Mouse (Mus musculus): ENCODE results near the gene Slc12a5. TPM values are rescaled to one million over a fixed set of nuclear protein-coding genes. Genes with fewer than 3 reads are reported as not detected.

Gene Slc12a5
- polyA plus RNA-seq, 1 experiment from 2014 or later = 0.46 TPM

DNA sequence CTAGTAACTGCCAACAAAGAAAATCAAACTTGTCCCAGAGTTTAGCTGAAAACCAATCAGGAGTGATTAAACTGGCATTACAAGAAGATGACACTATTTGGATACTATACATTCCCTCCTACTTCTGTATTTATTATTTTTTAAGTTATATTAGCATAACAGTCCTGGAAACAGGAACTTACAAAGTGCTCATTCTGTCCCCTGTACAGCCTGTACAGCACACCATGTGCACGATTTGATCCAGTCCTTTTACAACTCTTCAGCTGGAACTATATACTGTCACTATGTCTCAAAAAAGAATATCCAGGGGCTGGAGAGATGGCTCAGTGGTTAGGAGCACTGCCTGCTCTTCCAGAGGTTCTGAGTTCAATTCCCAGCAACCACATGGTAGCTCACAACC is 66.6 kb downstream of the Slc12a5 start:
- no peak for ATAC-seq (ENCODE audit: insufficient read depth, low FRiP score)
- Histone ChIP-seq H3K4me1 (ENCODE audit: control insufficient read depth, insufficient read depth, low read length) (peaks cover 6% of the 10 kb centered on the region; the same call in 1 of the 2 replicates), H3K9ac (ENCODE audit: low read length) (no peak overlapping the region), H3K4me2 (ENCODE audit: low read depth, low read length) (no peak overlapping the region), H3K27me3 (ENCODE audit: control insufficient read depth, insufficient read depth, low read length) (no peaks in the 10 kb centered on the region), H3K36me3 (ENCODE audit: control insufficient read depth, insufficient read depth, low read length) (no peaks in the 10 kb centered on the region), H3K9me3 (replicated peaks; ENCODE audit: control insufficient read depth, low read length) (no peaks in the 10 kb centered on the region), H3K27ac (ENCODE audit: low read length) (no peak overlapping the region), H3K4me3 (replicated peaks; ENCODE audit: low read length) (no peak overlapping the region)
- WGBS = 59% methylated on average over 1 of the region's 1 CpGs

DNA sequence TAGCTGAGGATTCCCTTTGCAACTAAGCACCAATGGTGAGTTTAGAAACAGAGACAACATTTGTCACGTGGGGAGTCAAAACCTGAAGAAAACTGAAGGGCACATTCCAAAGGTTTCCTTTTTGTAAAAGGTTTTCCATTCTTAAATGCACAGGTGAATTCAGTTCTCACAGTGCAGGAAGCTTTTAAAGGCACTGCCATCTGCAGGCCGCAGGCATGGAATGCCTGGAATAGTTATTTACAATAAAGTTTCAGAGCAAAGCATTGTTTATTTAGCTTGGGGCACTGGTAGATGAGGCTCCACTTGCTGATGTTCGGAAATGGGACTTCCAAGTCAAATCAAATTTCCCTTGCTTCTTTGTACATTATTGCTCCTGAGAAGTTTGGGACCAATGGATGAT is 71.9 kb downstream of the Slc12a5 start:
- ATAC-seq (ENCODE audit: insufficient read depth, low FRiP score) = no peak
- Histone ChIP-seq H3K4me3 (replicated peaks; ENCODE audit: low read length) (no peak overlapping the region), H3K27me3 (ENCODE audit: control insufficient read depth, insufficient read depth, low read length) (no peaks in the 10 kb centered on the region), H3K27ac (ENCODE audit: low read length) (no peak overlapping the region), H3K36me3 (ENCODE audit: control insufficient read depth, insufficient read depth, low read length) (no peaks in the 10 kb centered on the region), H3K9me3 (replicated peaks; ENCODE audit: control insufficient read depth, low read length) (no peaks in the 10 kb centered on the region), H3K4me1 (ENCODE audit: control insufficient read depth, insufficient read depth, low read length) (peaks cover 20% of the 10 kb centered on the region), H3K9ac (ENCODE audit: low read length) (no peak overlapping the region), H3K4me2 (ENCODE audit: low read depth, low read length) (no peak overlapping the region)
- 39% methylated on average over 3 of the region's 3 CpGs for WGBS

DNA sequence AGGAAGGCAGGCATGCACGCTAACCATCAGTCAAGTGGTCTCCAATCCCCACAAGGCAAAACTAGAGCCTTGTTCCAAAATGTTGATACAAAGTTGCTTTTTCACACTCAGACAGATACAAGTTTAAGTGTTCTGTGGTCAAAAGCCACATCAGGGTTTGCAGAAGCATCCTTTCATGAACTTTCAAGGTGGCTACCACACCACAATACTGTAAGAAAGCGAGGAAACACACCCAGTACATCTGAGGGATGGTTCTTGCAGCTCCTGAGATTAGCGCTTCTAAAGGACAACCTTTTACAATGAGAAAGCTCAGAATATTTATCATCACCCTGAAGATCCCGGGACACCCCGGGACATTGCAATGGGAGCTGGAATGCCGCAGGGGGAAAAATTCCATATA is 72.7 kb downstream of the Slc12a5 start:
- H3K27ac ChIP-seq (ENCODE audit: low read length) = no peak overlapping the region
- peak overlapping the region; percentile 97 for H3K4me3 ChIP-seq (replicated peaks; ENCODE audit: low read length)
- H3K9me3 ChIP-seq (replicated peaks; ENCODE audit: control insufficient read depth, low read length) = no peaks in the 10 kb centered on the region
- H3K27me3 ChIP-seq (ENCODE audit: control insufficient read depth, insufficient read depth, low read length) = no peaks in the 10 kb centered on the region
- ATAC-seq (ENCODE audit: insufficient read depth, low FRiP score) = no peak
- WGBS = 30% methylated on average over 6 of the region's 6 CpGs
- H3K4me1 ChIP-seq (ENCODE audit: control insufficient read depth, insufficient read depth, low read length) = peaks cover 17% of the 10 kb centered on the region
- peak overlapping the region; percentile 99 for H3K9ac ChIP-seq (ENCODE audit: low read length)
- peak overlapping the region; percentile 90 for H3K4me2 ChIP-seq (ENCODE audit: low read depth, low read length)
- H3K36me3 ChIP-seq (ENCODE audit: control insufficient read depth, insufficient read depth, low read length) = no peaks in the 10 kb centered on the region

DNA sequence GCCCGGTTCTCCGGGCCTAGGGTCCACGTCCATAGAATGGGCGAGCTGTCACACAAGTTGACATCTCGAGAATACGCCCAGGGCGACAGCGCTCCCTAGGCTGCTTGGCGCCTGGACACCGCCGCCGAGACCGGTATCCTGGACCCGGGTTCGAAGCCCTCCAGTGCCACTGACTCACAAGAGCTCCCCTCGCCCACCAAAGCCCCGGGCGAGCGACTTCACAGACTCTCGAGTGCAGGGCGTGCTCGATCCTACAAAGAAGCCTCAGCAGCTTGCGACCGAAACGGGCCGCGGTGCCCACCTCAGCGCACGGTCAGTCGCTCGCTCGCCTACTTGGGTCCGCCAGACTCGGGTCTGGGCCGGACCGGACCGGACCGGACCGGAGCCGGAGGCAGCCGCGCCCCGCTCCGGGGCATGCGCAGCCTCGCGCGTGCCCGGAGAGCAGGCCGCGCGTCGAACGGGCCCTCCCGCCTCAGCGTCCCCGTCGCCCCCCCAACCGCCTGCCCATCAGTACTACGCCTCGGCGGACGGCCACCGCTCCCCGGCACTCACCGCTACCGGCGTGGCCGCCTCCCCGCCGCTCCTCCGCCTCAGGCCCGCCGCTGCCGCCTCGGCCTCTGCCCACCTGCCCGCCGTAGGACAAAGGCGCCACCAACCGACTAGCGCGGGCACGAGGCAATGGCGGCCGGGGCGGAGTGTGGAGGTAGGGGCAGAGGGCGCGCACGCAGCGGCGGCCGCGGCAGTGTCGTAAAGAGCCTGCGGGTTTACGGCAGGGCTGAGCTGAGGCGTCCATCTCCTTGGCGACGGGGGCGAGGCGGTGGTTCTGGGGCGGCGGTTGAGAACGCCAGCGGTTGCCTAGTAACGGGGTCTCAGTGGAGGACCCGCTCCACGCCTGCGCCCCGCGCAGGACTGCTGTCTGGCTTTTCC is 73.8 kb downstream of the Slc12a5 start, which contains the start of gene Ncoa5:
Gene Ncoa5, minus strand, starts transcription at position 737 of the 927 bp plus-strand sequence.
- under 1% methylated on average over 108 of the region's 111 CpGs for WGBS
- Histone ChIP-seq H3K27me3 (ENCODE audit: control insufficient read depth, insufficient read depth, low read length) (no peaks in the 10 kb centered on the region), H3K9me3 (replicated peaks; ENCODE audit: control insufficient read depth, low read length) (no peaks in the 10 kb centered on the region), H3K4me3 (replicated peaks; ENCODE audit: low read length) (peak within 1 kb of the TSS; percentile 97), H3K27ac (ENCODE audit: low read length) (peak within 1 kb of the TSS; percentile 72), H3K4me2 (ENCODE audit: low read depth, low read length) (peak within 1 kb of the TSS; percentile 90), H3K4me1 (ENCODE audit: control insufficient read depth, insufficient read depth, low read length) (peaks cover 17% of the 10 kb centered on the region), H3K9ac (ENCODE audit: low read length) (peak within 1 kb of the TSS; percentile 99), H3K36me3 (ENCODE audit: control insufficient read depth, insufficient read depth, low read length) (no peaks in the 10 kb centered on the region)
- peak; percentile 98 for ATAC-seq (ENCODE audit: insufficient read depth, low FRiP score)

DNA sequence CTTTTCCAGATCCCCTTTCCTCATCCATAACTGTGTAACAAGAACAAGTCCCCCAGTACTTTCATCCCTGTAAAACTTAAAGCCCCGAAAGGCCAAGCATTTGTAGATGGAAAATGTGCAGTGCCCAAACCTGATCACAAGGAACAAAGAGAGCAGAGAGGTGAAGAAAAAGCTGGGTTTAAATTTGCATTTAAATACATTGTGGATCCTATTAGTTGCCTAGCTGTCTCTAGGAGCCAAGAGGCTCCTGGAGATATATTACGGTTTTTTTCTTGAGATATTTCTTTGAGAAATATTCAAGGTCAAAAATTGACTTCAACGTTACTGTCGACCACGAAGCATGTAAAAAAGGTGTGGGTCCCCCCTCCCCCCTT is 74.4 kb downstream of the Slc12a5 start:
- Histone ChIP-seq H3K4me3 (replicated peaks; ENCODE audit: low read length) (peak overlapping the region; percentile 97), H3K9me3 (replicated peaks; ENCODE audit: control insufficient read depth, low read length) (no peaks in the 10 kb centered on the region), H3K9ac (ENCODE audit: low read length) (0 out of 2 replicates have a peak overlapping the region, but pooled peaks have one; percentile 37), H3K27me3 (ENCODE audit: control insufficient read depth, insufficient read depth, low read length) (no peaks in the 10 kb centered on the region), H3K4me2 (ENCODE audit: low read depth, low read length) (peak overlapping the region; percentile 52), H3K4me1 (ENCODE audit: control insufficient read depth, insufficient read depth, low read length) (peaks cover 17% of the 10 kb centered on the region), H3K36me3 (ENCODE audit: control insufficient read depth, insufficient read depth, low read length) (no peaks in the 10 kb centered on the region), H3K27ac (ENCODE audit: low read length) (no peak overlapping the region)
- no peak for ATAC-seq (ENCODE audit: insufficient read depth, low FRiP score)
- 36% methylated on average over 5 of the region's 5 CpGs for WGBS

DNA sequence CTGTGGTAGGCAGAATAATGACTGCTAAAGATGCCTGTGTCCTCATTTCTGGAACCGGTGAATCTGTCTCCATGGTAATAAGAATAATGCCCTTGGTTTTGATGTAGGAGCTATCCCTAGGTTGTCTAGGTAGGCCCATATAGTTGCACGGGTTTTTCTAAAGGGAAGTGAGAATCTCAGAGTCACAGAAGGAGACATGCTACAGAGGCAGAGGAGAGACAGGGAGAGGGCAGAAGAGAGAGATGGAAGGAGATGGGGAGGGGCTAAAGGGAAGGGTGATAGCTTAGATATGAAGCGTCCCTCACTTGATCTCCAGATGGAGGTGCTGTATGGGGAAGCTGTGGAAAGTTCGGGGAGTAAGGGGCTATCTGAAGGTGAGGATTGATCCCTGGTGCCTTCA is 76.8 kb downstream of the Slc12a5 start:
- H3K36me3 ChIP-seq (ENCODE audit: control insufficient read depth, insufficient read depth, low read length) = no peaks in the 10 kb centered on the region
- H3K4me3 ChIP-seq (replicated peaks; ENCODE audit: low read length) = no peak overlapping the region
- no peaks in the 10 kb centered on the region for H3K27me3 ChIP-seq (ENCODE audit: control insufficient read depth, insufficient read depth, low read length)
- peaks cover 12% of the 10 kb centered on the region for H3K4me1 ChIP-seq (ENCODE audit: control insufficient read depth, insufficient read depth, low read length)
- no peaks in the 10 kb centered on the region for H3K9me3 ChIP-seq (replicated peaks; ENCODE audit: control insufficient read depth, low read length)
- H3K9ac ChIP-seq (ENCODE audit: low read length) = no peak overlapping the region
- whole genome bisulfite sequencing = 66% methylated on average over 4 of the region's 4 CpGs
- ATAC-seq (ENCODE audit: insufficient read depth, low FRiP score) = no peak
- no peak overlapping the region for H3K4me2 ChIP-seq (ENCODE audit: low read depth, low read length)
- no peak overlapping the region for H3K27ac ChIP-seq (ENCODE audit: low read length)

DNA sequence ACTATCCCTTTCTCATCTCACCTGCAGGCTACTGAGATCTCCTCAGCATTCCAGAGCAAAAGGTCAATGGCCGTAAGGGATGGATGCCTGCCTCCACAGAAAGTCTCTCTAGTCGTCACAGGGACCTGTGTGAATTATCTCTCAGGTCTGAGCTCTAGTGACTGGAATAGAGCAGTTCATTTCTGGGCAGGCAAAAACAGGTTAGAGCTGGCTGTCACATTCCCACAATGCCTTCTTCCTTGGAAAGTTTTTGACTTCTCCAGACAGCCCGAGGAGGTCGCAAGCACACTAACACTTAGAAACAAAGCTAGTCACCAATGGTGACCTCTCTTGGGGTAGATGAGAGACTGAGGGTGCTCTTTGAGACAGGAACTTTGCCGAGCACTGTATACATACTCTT is 81.5 kb downstream of the Slc12a5 start:
- Histone ChIP-seq H3K4me1 (ENCODE audit: control insufficient read depth, insufficient read depth, low read length) (no peaks in the 10 kb centered on the region), H3K36me3 (ENCODE audit: control insufficient read depth, insufficient read depth, low read length) (no peaks in the 10 kb centered on the region), H3K9ac (ENCODE audit: low read length) (no peak overlapping the region), H3K4me2 (ENCODE audit: low read depth, low read length) (no peak overlapping the region), H3K9me3 (replicated peaks; ENCODE audit: control insufficient read depth, low read length) (no peaks in the 10 kb centered on the region), H3K4me3 (replicated peaks; ENCODE audit: low read length) (no peak overlapping the region), H3K27ac (ENCODE audit: low read length) (no peak overlapping the region), H3K27me3 (ENCODE audit: control insufficient read depth, insufficient read depth, low read length) (no peaks in the 10 kb centered on the region)
- WGBS = 78% methylated on average over 5 of the region's 5 CpGs
- no peak for ATAC-seq (ENCODE audit: insufficient read depth, low FRiP score)

DNA sequence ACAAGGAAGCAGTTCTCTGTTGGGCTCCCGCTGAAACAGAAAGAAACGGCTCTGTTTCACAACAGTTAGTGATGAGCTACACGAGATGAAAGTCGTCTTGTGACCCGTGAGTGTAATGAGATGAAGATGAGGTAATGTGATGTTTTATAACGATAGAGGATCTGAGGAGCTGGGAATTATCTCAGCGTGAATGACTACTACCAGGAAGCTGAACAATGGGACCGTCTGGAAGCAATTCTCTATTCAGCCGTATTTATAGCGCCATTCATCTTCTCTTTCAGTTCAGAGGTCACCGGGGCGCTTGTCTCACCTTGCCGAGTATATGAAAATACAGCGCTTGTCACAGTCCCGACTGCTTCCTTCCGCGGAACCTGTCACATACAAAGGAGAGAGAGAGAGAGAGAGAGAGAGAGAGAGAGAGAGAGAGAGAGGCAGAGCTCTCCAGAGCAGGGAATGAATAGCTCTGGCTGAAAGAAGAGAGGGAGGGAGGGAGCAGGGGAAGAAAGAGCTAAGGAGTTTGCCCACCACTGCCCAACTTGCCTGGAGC is 82.6 kb downstream of the Slc12a5 start:
- Histone ChIP-seq H3K4me3 (replicated peaks; ENCODE audit: low read length) (no peak overlapping the region), H3K9me3 (replicated peaks; ENCODE audit: control insufficient read depth, low read length) (no peaks in the 10 kb centered on the region), H3K4me2 (ENCODE audit: low read depth, low read length) (no peak overlapping the region), H3K9ac (ENCODE audit: low read length) (no peak overlapping the region), H3K27me3 (ENCODE audit: control insufficient read depth, insufficient read depth, low read length) (no peaks in the 10 kb centered on the region), H3K4me1 (ENCODE audit: control insufficient read depth, insufficient read depth, low read length) (no peaks in the 10 kb centered on the region), H3K36me3 (ENCODE audit: control insufficient read depth, insufficient read depth, low read length) (no peaks in the 10 kb centered on the region), H3K27ac (ENCODE audit: low read length) (no peak overlapping the region)
- no peak for ATAC-seq (ENCODE audit: insufficient read depth, low FRiP score)
- WGBS = 14% methylated on average over 17 of the region's 17 CpGs

DNA sequence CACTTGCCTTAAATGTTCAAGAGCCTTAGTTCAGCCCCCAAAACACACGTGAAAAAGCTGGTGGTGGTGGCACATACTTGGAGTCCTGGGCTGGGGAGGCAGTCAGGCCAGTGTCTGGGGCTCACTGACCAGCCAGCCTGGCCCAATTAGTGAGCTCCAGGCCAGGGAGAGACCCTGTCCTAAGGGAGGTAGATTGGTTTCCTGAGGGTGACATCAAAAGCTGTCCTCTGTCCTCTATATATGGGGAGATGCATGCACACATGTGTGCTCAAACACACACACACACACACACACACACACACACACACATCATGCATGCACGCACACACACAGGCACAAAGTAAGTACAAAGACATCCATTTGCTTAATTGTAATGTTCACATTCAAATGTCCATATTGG is 83.1 kb downstream of the Slc12a5 start:
- Histone ChIP-seq H3K27ac (ENCODE audit: low read length) (no peak overlapping the region), H3K27me3 (ENCODE audit: control insufficient read depth, insufficient read depth, low read length) (no peaks in the 10 kb centered on the region), H3K9me3 (replicated peaks; ENCODE audit: control insufficient read depth, low read length) (no peaks in the 10 kb centered on the region), H3K4me3 (replicated peaks; ENCODE audit: low read length) (no peak overlapping the region), H3K4me2 (ENCODE audit: low read depth, low read length) (no peak overlapping the region), H3K9ac (ENCODE audit: low read length) (no peak overlapping the region), H3K36me3 (ENCODE audit: control insufficient read depth, insufficient read depth, low read length) (no peaks in the 10 kb centered on the region), H3K4me1 (ENCODE audit: control insufficient read depth, insufficient read depth, low read length) (no peaks in the 10 kb centered on the region)
- no peak for ATAC-seq (ENCODE audit: insufficient read depth, low FRiP score)
- WGBS = 64% methylated on average over 2 of the region's 2 CpGs

All from stomach, embryonic 16.5 days (tissue).